Mouse (Mus musculus) hindbrain, embryonic 10.5 days (tissue): Measurements from ENCODE around the gene Snhg11. TPM values are rescaled to one million over a fixed set of nuclear protein-coding genes. Genes with fewer than 3 reads are reported as not detected.
"Not testable (repeated sequence)": the region's sequence is repeated elsewhere in the genome, so short reads cannot be mapped to it uniquely, and the experiment has no call there.

ENCODE experiments used
- DNase-seq: peaks from one replicate; pipeline ENCODE4 v3.0.0-alpha.2; 2017; ENCODE audit warnings: low spot score
- H3K27ac ChIP-seq: fragments of 300-500 bp; sonication (generic); 2 replicates; pipeline ENCODE4 v1.5.1; 2016; ENCODE audit warnings: mild to moderate bottlenecking, moderate library complexity
- H3K27me3 ChIP-seq: fragments of 300-500 bp; sonication (generic); 2 replicates; pipeline ENCODE4 v1.6.1; 2016; ENCODE audit warnings: mild to moderate bottlenecking; ENCODE audit not compliant: poor library complexity, insufficient read depth, severe bottlenecking
- H3K36me3 ChIP-seq: fragments of 300-500 bp; sonication (generic); 2 replicates; pipeline ENCODE4 v1.6.1; 2016; ENCODE audit warnings: mild to moderate bottlenecking, moderate library complexity
- H3K4me1 ChIP-seq: fragments of 300-500 bp; sonication (generic); replicated peaks from 2 replicates; pipeline ENCODE4 v1.6.1; 2016; ENCODE audit warnings: mild to moderate bottlenecking
- H3K4me3 ChIP-seq: fragments of 300-500 bp; sonication (generic); 2 replicates; pipeline ENCODE4 v1.5.1; 2016; ENCODE audit warnings: mild to moderate bottlenecking, moderate library complexity
- H3K9me3 ChIP-seq: fragments of 300-500 bp; sonication (generic); 2 replicates; pipeline ENCODE4 v1.6.1; 2016; ENCODE audit warnings: mild to moderate bottlenecking, moderate library complexity
- WGBS: fragments of 180-500 bp; shearing (Covaris S2); methylation state at CpG from one replicate; pipeline ENCODE4 v1.1.7; 2016; 5-methylcytosine and 5-hydroxymethylcytosine counted together
- polyA plus RNA-seq: library from polyadenylated mRNA; unstranded; fragments of >200 nt; fragmentation: Nextera tagmentation; extraction: Ambion mirVana; gene quantifications from 2 replicates; pipeline ENCODE4 v1.2.1, GENCODE M21; 2016

Gene Snhg11
- polyA plus RNA-seq, 1 experiment from 2014 or later = 88.9 TPM

- H3K9me3 ChIP-seq = no peaks in the 10 kb centered on the region
- 26% methylated on average over 12 of the region's 12 CpGs for WGBS
- DNase-seq = no peak
- peaks cover 40% of the 10 kb centered on the region for H3K27me3 ChIP-seq
- H3K4me1 ChIP-seq = peaks cover 22% of the 10 kb centered on the region
- no peaks in the 10 kb centered on the region for H3K36me3 ChIP-seq
- peak overlapping the region; percentile 80 for H3K27ac ChIP-seq
- peak overlapping the region; percentile 59 for H3K4me3 ChIP-seq
Measured at GRCm38 (mm10) chr2:158376123-158376687, 767 bp downstream of the Snhg11 start.

- Histone ChIP-seq H3K27ac (no peak overlapping the region), H3K9me3 (no peaks in the 10 kb centered on the region), H3K27me3 (peaks cover 40% of the 10 kb centered on the region), H3K4me3 (peak overlapping the region; percentile 59), H3K36me3 (no peaks in the 10 kb centered on the region), H3K4me1 (peaks cover 22% of the 10 kb centered on the region)
- 75% methylated on average over 7 of the region's 7 CpGs for WGBS
- no peak for DNase-seq
Measured at GRCm38 (mm10) chr2:158376798-158377197, 1.4 kb downstream of the Snhg11 start.

- Histone ChIP-seq H3K9me3 (no peaks in the 10 kb centered on the region), H3K27me3 (peaks cover 39% of the 10 kb centered on the region), H3K36me3 (no peaks in the 10 kb centered on the region), H3K4me3 (no peak overlapping the region), H3K27ac (no peak overlapping the region), H3K4me1 (peaks cover 22% of the 10 kb centered on the region)
- WGBS = 82% methylated on average over 1 of the region's 1 CpGs
- DNase-seq = no peak
Measured at GRCm38 (mm10) chr2:158377811-158378210, 2.4 kb downstream of the Snhg11 start.

- Histone ChIP-seq H3K27ac (no peak overlapping the region), H3K9me3 (no peaks in the 10 kb centered on the region), H3K36me3 (no peaks in the 10 kb centered on the region), H3K4me3 (no peak overlapping the region), H3K4me1 (peaks cover 22% of the 10 kb centered on the region), H3K27me3 (peaks cover 24% of the 10 kb centered on the region)
- 48% methylated on average over 13 of the region's 13 CpGs for WGBS
- peak; percentile 65 for DNase-seq
Measured at GRCm38 (mm10) chr2:158379354-158380078, 4.1 kb downstream of the Snhg11 start.

- no peaks in the 10 kb centered on the region for H3K27me3 ChIP-seq
- no peak overlapping the region for H3K4me3 ChIP-seq
- H3K36me3 ChIP-seq = no peaks in the 10 kb centered on the region
- no peaks in the 10 kb centered on the region for H3K9me3 ChIP-seq
- no peak for DNase-seq
- H3K27ac ChIP-seq = no peak overlapping the region
- 43% methylated on average over 8 of the region's 8 CpGs for WGBS
- no peaks in the 10 kb centered on the region for H3K4me1 ChIP-seq
Measured at GRCm38 (mm10) chr2:158386072-158386471, 10.6 kb downstream of the Snhg11 start.

- no peaks in the 10 kb centered on the region for H3K9me3 ChIP-seq
- no peak overlapping the region for H3K4me3 ChIP-seq
- H3K27ac ChIP-seq = no peak overlapping the region
- no peaks in the 10 kb centered on the region for H3K36me3 ChIP-seq
- no peaks in the 10 kb centered on the region for H3K4me1 ChIP-seq
- no peak for DNase-seq
- H3K27me3 ChIP-seq = no peaks in the 10 kb centered on the region
- WGBS = 93% methylated on average over 7 of the region's 7 CpGs
Measured at GRCm38 (mm10) chr2:158389421-158389820, 14.0 kb downstream of the Snhg11 start.

GRCm38 (mm10) chr2:158396369-158396768 is 20.9 kb downstream of the Snhg11 start:
- 91% methylated on average over 6 of the region's 6 CpGs for WGBS
- H3K27me3 ChIP-seq = no peaks in the 10 kb centered on the region
- DNase-seq = no peak
- H3K4me1 ChIP-seq = no peaks in the 10 kb centered on the region
- no peaks in the 10 kb centered on the region for H3K36me3 ChIP-seq
- no peak overlapping the region for H3K27ac ChIP-seq
- H3K4me3 ChIP-seq = no peak overlapping the region
- H3K9me3 ChIP-seq = no peaks in the 10 kb centered on the region

- not testable (repeated sequence) for H3K4me3 ChIP-seq, H3K4me1 ChIP-seq, H3K27me3 ChIP-seq, H3K27ac ChIP-seq, H3K36me3 ChIP-seq, H3K9me3 ChIP-seq, DNase-seq
- 76% methylated on average over 13 of the region's 13 CpGs for WGBS
Measured at GRCm38 (mm10) chr2:158397140-158397539, 21.7 kb downstream of the Snhg11 start.

GRCm38 (mm10) chr2:158402915-158403314 is 27.5 kb downstream of the Snhg11 start:
- no peaks in the 10 kb centered on the region for H3K4me1 ChIP-seq
- no peaks in the 10 kb centered on the region for H3K9me3 ChIP-seq
- H3K27ac ChIP-seq = no peak overlapping the region
- H3K4me3 ChIP-seq = no peak overlapping the region
- H3K27me3 ChIP-seq = no peaks in the 10 kb centered on the region
- no peak for DNase-seq
- no peaks in the 10 kb centered on the region for H3K36me3 ChIP-seq
- WGBS = 88% methylated on average over 7 of the region's 7 CpGs

GRCm38 (mm10) chr2:158408997-158409594 is 33.7 kb downstream of the Snhg11 start:
- peak overlapping the region; percentile 94 for H3K27ac ChIP-seq
- H3K9me3 ChIP-seq = no peaks in the 10 kb centered on the region
- no peaks in the 10 kb centered on the region for H3K36me3 ChIP-seq
- WGBS = 23% methylated on average over 14 of the region's 14 CpGs
- no peak for DNase-seq
- peaks cover 25% of the 10 kb centered on the region for H3K4me1 ChIP-seq
- H3K27me3 ChIP-seq = no peaks in the 10 kb centered on the region
- H3K4me3 ChIP-seq = peak overlapping the region; percentile 95

- Histone ChIP-seq H3K27me3 (no peaks in the 10 kb centered on the region), H3K27ac (peak within 1 kb of the TSS; percentile 94), H3K4me1 (peaks cover 25% of the 10 kb centered on the region), H3K36me3 (no peaks in the 10 kb centered on the region), H3K4me3 (peak within 1 kb of the TSS; percentile 95), H3K9me3 (no peaks in the 10 kb centered on the region)
- under 1% methylated on average over 46 of the region's 46 CpGs for WGBS
- peak; percentile 99 for DNase-seq
Measured at GRCm38 (mm10) chr2:158409595-158410021, 34.2 kb downstream of the Snhg11 start, which contains the start of gene Ralgapb. TSS of gene Ralgapb (plus strand) at chr2:158409848.

GRCm38 (mm10) chr2:158410022-158411014 is 34.9 kb downstream of the Snhg11 start:
- 2% methylated on average over 65 of the region's 67 CpGs for WGBS
- H3K9me3 ChIP-seq = no peaks in the 10 kb centered on the region

More at GRCm38 (mm10) chr2:158410022-158411014, 34.9 kb downstream of the Snhg11 start:
- Histone ChIP-seq H3K27me3 (no peaks in the 10 kb centered on the region), H3K27ac (peak overlapping the region; percentile 94), H3K4me1 (peaks cover 25% of the 10 kb centered on the region), H3K4me3 (peak overlapping the region; percentile 95), H3K36me3 (no peaks in the 10 kb centered on the region)
- DNase-seq = peak; percentile 47
